Mouse (Mus musculus): ENCODE data around the gene Itpkb. TPM values are rescaled to one million over a fixed set of nuclear protein-coding genes. Genes with fewer than 3 reads are reported as not detected.

The Itpkb gene
- polyA plus RNA-seq, 1 experiment from 2014 or later = 7.2 TPM

DNA sequence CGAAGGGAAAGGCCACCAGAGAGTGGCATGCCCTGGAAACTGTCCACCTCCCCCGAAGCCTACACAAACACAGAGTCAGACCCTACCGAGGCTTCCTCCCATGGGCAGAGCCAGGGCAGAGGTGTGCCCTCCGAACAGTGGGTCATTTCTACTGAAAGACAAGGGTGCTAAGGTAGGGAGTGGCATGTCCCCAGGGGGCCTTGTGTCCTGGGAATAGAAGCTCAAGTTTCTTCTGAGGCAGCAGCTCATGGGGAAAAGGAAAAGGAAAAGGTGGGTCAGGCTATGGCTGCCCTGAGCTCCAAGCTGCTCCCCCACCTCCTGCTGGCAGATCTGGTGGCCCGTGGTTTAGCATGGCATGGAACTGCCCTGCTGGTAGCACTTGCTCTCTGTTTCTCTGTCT is 79.5 kb downstream of the Itpkb start:
- H3K27me3 ChIP-seq (ENCODE audit: control insufficient read depth, insufficient read depth, low read length) = no peaks in the 10 kb centered on the region
- H3K27ac ChIP-seq (replicated peaks; ENCODE audit: low read depth, low read length) = no peak overlapping the region
- no peaks in the 10 kb centered on the region for H3K9me3 ChIP-seq (ENCODE audit: control insufficient read depth, low read length)
- WGBS = 68% methylated on average over 5 of the region's 5 CpGs
- H3K36me3 ChIP-seq (ENCODE audit: control insufficient read depth, insufficient read depth, low read length) = peaks cover 3% of the 10 kb centered on the region; the same call in 1 of the 2 replicates
- H3K9ac ChIP-seq (ENCODE audit: low read length) = no peak overlapping the region
- H3K4me3 ChIP-seq (ENCODE audit: low read depth, low read length) = no peak overlapping the region
- H3K4me1 ChIP-seq (ENCODE audit: control insufficient read depth, insufficient read depth, low read length) = peaks cover 11% of the 10 kb centered on the region
- ATAC-seq (ENCODE audit: insufficient number of reproducible peaks, low FRiP score, low TSS enrichment, low read depth) (no peak), DNase-seq (ENCODE audit: low spot score) (no peak)
- no peak overlapping the region for H3K4me2 ChIP-seq (ENCODE audit: low read depth, severe bottlenecking)

DNA sequence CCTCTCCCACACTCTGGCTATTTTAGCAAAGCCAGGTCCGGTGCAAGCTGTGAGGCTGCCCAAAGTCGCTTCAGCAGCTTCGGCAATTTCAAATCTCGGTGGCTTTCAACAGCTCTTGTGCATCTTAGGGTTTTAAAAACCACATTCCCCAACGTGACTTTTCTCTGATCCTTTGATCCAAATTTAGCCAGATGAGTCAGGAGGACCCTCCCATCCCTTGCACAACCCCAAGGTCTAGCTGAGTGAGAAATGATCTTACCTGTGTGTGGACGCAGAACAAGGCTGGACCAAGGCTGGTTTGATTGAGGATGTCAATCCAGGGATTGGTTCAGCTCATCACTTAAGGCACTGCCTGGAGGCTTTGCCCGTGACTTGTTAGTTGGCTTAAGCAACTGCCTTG is 80.0 kb downstream of the Itpkb start:
- H3K4me3 ChIP-seq (ENCODE audit: low read depth, low read length) = no peak overlapping the region

DNA sequence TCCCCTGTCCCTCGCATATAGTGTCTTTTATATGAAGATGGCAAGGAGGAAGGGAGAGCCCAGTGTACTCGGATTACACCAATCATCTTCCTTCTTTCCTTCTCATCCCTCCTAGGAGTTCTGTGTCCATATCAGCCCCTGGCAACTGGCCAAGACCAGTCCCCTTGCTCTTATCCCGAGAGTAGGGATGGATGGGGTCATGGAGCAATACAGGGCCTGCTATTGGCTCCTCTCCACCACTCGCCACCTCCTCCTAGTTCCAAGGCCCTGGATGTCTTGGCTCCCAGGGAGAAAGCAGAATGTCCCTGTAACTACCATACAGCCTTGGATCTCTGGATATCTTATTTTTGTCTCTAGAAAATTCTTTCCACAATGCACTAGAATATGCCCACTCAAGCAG is 84.8 kb downstream of the Itpkb start:
- no peaks in the 10 kb centered on the region for H3K9me3 ChIP-seq (ENCODE audit: control insufficient read depth, low read length)
- H3K9ac ChIP-seq (ENCODE audit: low read length) = no peak overlapping the region
- no peak for DNase-seq (ENCODE audit: low spot score)
- no peak overlapping the region for H3K4me2 ChIP-seq (ENCODE audit: low read depth, severe bottlenecking)
- H3K4me1 ChIP-seq (ENCODE audit: control insufficient read depth, insufficient read depth, low read length) = no peaks in the 10 kb centered on the region
- no peak overlapping the region for H3K27ac ChIP-seq (replicated peaks; ENCODE audit: low read depth, low read length)
- ATAC-seq (ENCODE audit: insufficient number of reproducible peaks, low FRiP score, low TSS enrichment, low read depth) = no peak
- H3K36me3 ChIP-seq (ENCODE audit: control insufficient read depth, insufficient read depth, low read length) = peaks cover 8% of the 10 kb centered on the region
- no peaks in the 10 kb centered on the region for H3K27me3 ChIP-seq (ENCODE audit: control insufficient read depth, insufficient read depth, low read length)
- 56% methylated on average over 4 of the region's 4 CpGs for WGBS
- H3K4me3 ChIP-seq (ENCODE audit: low read depth, low read length) = no peak overlapping the region

More for the DNA sequence above, 80.0 kb downstream of the Itpkb start:
- no peak overlapping the region for H3K27ac ChIP-seq (replicated peaks; ENCODE audit: low read depth, low read length)
- no peaks in the 10 kb centered on the region for H3K9me3 ChIP-seq (ENCODE audit: control insufficient read depth, low read length)
- DNase-seq (ENCODE audit: low spot score) (no peak), ATAC-seq (ENCODE audit: insufficient number of reproducible peaks, low FRiP score, low TSS enrichment, low read depth) (no peak)
- no peak overlapping the region for H3K9ac ChIP-seq (ENCODE audit: low read length)
- peaks cover 11% of the 10 kb centered on the region for H3K4me1 ChIP-seq (ENCODE audit: control insufficient read depth, insufficient read depth, low read length)
- H3K36me3 ChIP-seq (ENCODE audit: control insufficient read depth, insufficient read depth, low read length) = peaks cover 3% of the 10 kb centered on the region; the same call in 1 of the 2 replicates
- H3K27me3 ChIP-seq (ENCODE audit: control insufficient read depth, insufficient read depth, low read length) = no peaks in the 10 kb centered on the region
- 73% methylated on average over 7 of the region's 7 CpGs for WGBS
- H3K4me2 ChIP-seq (ENCODE audit: low read depth, severe bottlenecking) = no peak overlapping the region

DNA sequence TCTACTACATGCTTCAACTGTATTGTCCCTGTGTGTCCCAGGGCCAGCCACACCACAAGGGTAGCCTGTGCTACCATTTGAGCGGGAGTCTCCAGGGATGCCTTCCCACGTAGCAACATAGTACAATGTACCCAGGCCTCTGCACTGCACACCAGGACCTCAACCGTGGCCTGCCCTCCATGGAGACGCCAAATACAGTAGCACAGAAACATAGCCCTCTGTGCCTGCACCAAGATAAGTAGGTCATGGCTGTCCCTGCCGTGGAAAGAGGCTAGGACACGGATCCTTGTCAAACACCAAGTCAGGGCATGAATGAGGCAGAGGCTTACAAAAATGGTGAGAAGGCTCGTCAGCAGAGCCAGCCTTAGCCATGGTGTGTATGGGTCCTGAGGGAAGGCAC is 85.6 kb downstream of the Itpkb start:
- Histone ChIP-seq H3K27ac (replicated peaks; ENCODE audit: low read depth, low read length) (no peak overlapping the region), H3K9ac (ENCODE audit: low read length) (no peak overlapping the region), H3K9me3 (ENCODE audit: control insufficient read depth, low read length) (no peaks in the 10 kb centered on the region), H3K36me3 (ENCODE audit: control insufficient read depth, insufficient read depth, low read length) (peaks cover 8% of the 10 kb centered on the region), H3K4me3 (ENCODE audit: low read depth, low read length) (no peak overlapping the region), H3K4me2 (ENCODE audit: low read depth, severe bottlenecking) (no peak overlapping the region), H3K27me3 (ENCODE audit: control insufficient read depth, insufficient read depth, low read length) (no peaks in the 10 kb centered on the region), H3K4me1 (ENCODE audit: control insufficient read depth, insufficient read depth, low read length) (no peaks in the 10 kb centered on the region)
- WGBS = 91% methylated on average over 7 of the region's 7 CpGs
- ATAC-seq (ENCODE audit: insufficient number of reproducible peaks, low FRiP score, low TSS enrichment, low read depth) (no peak), DNase-seq (ENCODE audit: low spot score) (no peak)

DNA sequence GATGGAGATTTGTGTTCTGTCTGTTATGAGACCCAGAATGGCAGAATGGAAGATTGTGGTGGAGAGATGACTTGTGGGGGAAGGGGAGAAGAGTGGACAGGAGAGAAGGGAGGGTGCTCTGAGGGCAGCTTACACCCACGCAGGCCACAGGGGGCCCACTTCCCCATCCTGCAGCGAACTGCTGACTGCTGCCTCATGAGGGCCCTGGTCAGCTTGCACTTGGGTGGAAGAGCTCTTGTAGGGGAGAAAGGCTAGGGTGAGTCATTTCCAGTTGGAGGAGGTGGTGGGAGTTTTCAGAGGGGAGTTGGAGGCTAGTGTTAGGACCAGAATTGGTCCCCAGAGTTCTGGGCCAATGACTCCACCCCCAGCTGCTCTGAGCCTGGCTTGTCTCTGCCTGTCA is 86.8 kb downstream of the Itpkb start:
- no peak overlapping the region for H3K9ac ChIP-seq (ENCODE audit: low read length)
- H3K4me3 ChIP-seq (ENCODE audit: low read depth, low read length) = no peak overlapping the region
- H3K9me3 ChIP-seq (ENCODE audit: control insufficient read depth, low read length) = no peaks in the 10 kb centered on the region
- no peak for DNase-seq (ENCODE audit: low spot score)
- H3K4me2 ChIP-seq (ENCODE audit: low read depth, severe bottlenecking) = no peak overlapping the region
- H3K4me1 ChIP-seq (ENCODE audit: control insufficient read depth, insufficient read depth, low read length) = no peaks in the 10 kb centered on the region
- ATAC-seq (ENCODE audit: insufficient number of reproducible peaks, low FRiP score, low TSS enrichment, low read depth) = no peak
- WGBS = 51% methylated on average over 2 of the region's 2 CpGs
- H3K36me3 ChIP-seq (ENCODE audit: control insufficient read depth, insufficient read depth, low read length) = peaks cover 8% of the 10 kb centered on the region
- no peaks in the 10 kb centered on the region for H3K27me3 ChIP-seq (ENCODE audit: control insufficient read depth, insufficient read depth, low read length)
- H3K27ac ChIP-seq (replicated peaks; ENCODE audit: low read depth, low read length) = no peak overlapping the region

DNA sequence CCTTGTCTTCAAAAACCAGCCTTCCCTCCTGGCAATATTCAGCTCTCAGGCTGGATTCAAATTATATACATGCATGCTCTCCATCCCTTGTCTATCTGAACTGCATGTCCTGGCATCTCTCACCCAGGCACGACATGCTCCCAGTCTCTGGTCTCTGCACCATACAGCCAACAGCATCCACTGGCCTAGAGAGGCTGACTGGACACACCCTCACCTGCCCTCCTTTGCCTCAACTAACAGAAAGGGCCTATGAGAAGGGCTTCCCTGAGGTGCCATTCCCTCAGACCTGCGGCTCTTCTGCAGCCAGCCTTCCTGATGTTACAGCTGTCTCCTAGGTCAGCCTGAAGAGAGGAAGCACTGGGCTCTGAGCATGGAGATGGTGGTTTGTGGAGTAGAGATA is 88.8 kb downstream of the Itpkb start:
- no peak for DNase-seq (ENCODE audit: low spot score)
- no peak overlapping the region for H3K27ac ChIP-seq (replicated peaks; ENCODE audit: low read depth, low read length)
- no peak for ATAC-seq (ENCODE audit: insufficient number of reproducible peaks, low FRiP score, low TSS enrichment, low read depth)
- no peak overlapping the region for H3K4me3 ChIP-seq (ENCODE audit: low read depth, low read length)
- H3K36me3 ChIP-seq (ENCODE audit: control insufficient read depth, insufficient read depth, low read length) = peaks cover 6% of the 10 kb centered on the region
- no peak overlapping the region for H3K4me2 ChIP-seq (ENCODE audit: low read depth, severe bottlenecking)
- 94% methylated on average over 2 of the region's 2 CpGs for whole genome bisulfite sequencing
- no peak overlapping the region for H3K9ac ChIP-seq (ENCODE audit: low read length)
- no peaks in the 10 kb centered on the region for H3K4me1 ChIP-seq (ENCODE audit: control insufficient read depth, insufficient read depth, low read length)
- H3K9me3 ChIP-seq (ENCODE audit: control insufficient read depth, low read length) = no peaks in the 10 kb centered on the region
- no peaks in the 10 kb centered on the region for H3K27me3 ChIP-seq (ENCODE audit: control insufficient read depth, insufficient read depth, low read length)

DNA sequence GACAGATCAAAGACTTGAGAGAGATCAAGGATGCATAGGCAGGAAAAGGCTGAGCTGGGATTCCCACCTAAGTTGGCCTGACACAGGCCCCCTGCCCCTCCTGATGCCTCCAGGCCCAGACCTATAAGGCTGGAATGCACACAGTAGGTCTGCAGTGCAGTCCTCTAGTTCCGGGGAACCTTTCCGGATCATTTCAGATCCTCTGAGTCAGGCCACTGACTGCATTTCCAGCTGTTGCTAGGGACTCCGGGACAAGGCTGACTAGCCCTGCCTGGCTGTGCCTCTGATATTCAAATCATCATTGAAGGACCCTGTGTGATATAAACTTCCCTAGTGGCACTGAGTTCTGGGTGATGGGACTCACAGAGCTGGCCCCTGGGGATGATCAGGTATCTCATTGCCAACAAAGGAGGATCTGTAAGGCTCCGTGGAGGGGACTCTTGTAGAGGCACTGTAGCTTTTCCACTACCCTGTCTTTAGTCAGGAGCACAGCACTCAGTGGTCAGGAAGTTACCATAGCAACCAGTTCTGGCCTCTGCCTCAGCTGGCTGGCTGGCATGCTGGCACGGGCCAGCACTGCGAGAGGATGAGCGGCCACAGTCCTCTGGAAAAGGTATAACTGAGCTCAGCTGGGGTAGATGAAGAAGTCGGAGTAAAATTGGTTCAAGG is 90.3 kb downstream of the Itpkb start:
- Histone ChIP-seq H3K27me3 (ENCODE audit: control insufficient read depth, insufficient read depth, low read length) (no peaks in the 10 kb centered on the region), H3K36me3 (ENCODE audit: control insufficient read depth, insufficient read depth, low read length) (peaks cover 6% of the 10 kb centered on the region), H3K9me3 (ENCODE audit: control insufficient read depth, low read length) (no peaks in the 10 kb centered on the region), H3K4me2 (ENCODE audit: low read depth, severe bottlenecking) (no peak overlapping the region), H3K9ac (ENCODE audit: low read length) (no peak overlapping the region), H3K27ac (replicated peaks; ENCODE audit: low read depth, low read length) (no peak overlapping the region), H3K4me1 (ENCODE audit: control insufficient read depth, insufficient read depth, low read length) (no peaks in the 10 kb centered on the region), H3K4me3 (ENCODE audit: low read depth, low read length) (no peak overlapping the region)
- 66% methylated on average over 8 of the region's 8 CpGs for WGBS
- no peak for ATAC-seq (ENCODE audit: insufficient number of reproducible peaks, low FRiP score, low TSS enrichment, low read depth)
- DNase-seq (ENCODE audit: low spot score) = no peak

DNA sequence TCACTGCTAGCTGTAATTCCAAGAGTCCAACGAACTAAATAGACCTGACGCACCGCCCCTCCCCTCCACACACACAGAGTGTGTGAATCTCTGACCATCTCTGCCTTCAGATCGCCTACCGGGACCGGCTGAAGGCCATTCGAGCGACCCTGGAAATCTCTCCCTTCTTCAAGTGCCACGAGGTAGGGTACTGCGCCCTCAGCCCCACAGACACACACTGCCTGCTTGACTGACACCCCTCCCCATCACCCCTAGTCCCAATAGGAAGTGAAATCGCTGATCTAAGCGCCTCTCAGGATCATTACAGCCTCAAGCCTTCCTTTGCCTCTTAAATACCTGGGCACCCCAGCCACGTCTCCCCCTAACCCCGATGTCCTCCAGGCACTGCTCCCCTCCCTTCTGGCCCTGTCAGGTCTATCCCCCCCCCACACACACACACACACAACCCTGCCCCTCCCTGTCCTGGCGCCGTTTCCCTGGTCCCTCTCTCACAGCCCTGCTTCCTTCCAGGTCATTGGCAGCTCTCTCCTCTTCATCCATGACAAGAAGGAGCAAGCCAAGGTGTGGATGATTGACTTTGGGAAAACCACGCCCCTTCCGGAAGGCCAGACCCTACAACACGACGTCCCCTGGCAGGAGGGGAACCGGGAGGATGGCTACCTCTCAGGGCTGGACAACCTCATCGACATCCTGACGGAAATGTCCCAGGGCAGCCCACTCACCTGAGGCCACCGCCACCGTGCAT is 91.1 kb downstream of the Itpkb start:
- WGBS = 52% methylated on average over 25 of the region's 25 CpGs
- Histone ChIP-seq H3K9me3 (ENCODE audit: control insufficient read depth, low read length) (no peaks in the 10 kb centered on the region), H3K27ac (replicated peaks; ENCODE audit: low read depth, low read length) (no peak overlapping the region), H3K4me2 (ENCODE audit: low read depth, severe bottlenecking) (no peak overlapping the region), H3K4me3 (ENCODE audit: low read depth, low read length) (no peak overlapping the region), H3K36me3 (ENCODE audit: control insufficient read depth, insufficient read depth, low read length) (peaks cover 6% of the 10 kb centered on the region), H3K4me1 (ENCODE audit: control insufficient read depth, insufficient read depth, low read length) (no peaks in the 10 kb centered on the region), H3K9ac (ENCODE audit: low read length) (no peak overlapping the region), H3K27me3 (ENCODE audit: control insufficient read depth, insufficient read depth, low read length) (no peaks in the 10 kb centered on the region)
- DNase-seq (ENCODE audit: low spot score) (no peak), ATAC-seq (ENCODE audit: insufficient number of reproducible peaks, low FRiP score, low TSS enrichment, low read depth) (no peak)
